Mouse (Mus musculus) hindlimb bud, embryonic 11.5 days (tissue): ENCODE measurements at regions not wholly inside any gene's neighbourhood (a gene's known extent, or its start where the extent isn't known, plus 50 kb on each side); places are given as distances from the start of the nearest gene placed in this dataset.
"Not testable (repeated sequence)": the region's sequence is repeated elsewhere in the genome, so short reads cannot be mapped to it uniquely, and the experiment has no call there.

Experiments
- DNase-seq: peaks from one replicate; pipeline ENCODE4 v3.0.0-alpha.2; 2012; ENCODE audit warnings: low read depth, low spot score; ENCODE audit errors: extremely low spot score

DNA sequence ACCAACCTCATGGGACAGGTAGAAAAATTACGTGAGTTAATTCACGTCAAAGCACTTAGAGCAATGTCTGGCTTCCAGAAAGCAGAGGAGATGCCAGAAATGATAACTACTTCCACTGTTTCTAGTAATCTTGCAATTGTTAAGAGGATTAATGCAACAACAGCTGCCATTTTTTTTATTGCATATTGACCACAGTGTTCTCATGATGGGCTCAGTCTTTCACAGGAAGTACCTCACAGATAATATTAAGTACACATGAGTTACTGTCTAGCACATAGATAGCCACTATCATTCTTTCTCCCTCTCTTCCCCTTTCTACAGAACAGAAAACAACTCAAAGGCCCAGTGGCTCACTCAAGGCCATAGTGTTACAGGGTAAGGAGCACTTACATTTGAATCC is 104.8 kb upstream of the Abca1 start:
- DNase-seq: no peak

DNA sequence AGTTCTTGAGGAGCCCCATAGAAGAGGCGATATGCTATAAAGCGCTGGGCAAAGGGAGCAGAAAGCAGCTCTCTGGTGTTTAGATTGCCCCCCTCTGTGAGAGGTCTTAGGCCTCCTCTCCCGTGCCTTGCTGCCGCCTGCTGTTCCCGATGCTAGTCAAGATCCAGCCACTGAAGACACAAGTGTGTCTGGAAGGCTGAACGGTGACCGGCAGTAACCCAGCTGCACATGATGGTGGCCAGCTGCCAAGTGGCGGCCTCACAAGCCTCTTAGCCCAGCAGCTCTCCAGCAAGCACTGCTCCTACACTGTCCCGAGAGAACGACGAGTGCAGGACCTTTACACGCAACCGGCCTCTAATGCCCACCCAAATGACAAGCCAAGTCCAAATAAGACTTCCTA is 104.1 kb upstream of the Abca1 start:
- DNase-seq: no peak

DNA sequence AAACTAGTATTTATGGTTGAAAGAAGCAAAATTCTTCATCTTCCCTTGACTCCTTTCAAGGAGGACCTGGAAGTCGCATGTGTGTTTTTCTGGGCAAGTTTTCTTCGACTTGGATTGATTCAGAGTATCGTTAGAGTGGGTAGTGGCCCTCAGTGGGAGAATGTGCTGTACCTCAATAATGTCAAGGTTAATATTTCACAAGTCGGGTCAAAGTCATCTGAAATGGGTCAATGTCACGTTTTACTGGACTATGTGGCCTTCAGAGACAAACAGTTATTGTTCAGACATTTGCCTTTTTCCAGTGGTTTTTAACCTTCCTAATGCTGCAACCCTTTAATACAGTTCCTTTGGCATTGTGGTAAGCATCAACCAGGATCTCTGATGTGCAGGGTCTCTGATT is 102.8 kb upstream of the Abca1 start:
- no peak for DNase-seq

DNA sequence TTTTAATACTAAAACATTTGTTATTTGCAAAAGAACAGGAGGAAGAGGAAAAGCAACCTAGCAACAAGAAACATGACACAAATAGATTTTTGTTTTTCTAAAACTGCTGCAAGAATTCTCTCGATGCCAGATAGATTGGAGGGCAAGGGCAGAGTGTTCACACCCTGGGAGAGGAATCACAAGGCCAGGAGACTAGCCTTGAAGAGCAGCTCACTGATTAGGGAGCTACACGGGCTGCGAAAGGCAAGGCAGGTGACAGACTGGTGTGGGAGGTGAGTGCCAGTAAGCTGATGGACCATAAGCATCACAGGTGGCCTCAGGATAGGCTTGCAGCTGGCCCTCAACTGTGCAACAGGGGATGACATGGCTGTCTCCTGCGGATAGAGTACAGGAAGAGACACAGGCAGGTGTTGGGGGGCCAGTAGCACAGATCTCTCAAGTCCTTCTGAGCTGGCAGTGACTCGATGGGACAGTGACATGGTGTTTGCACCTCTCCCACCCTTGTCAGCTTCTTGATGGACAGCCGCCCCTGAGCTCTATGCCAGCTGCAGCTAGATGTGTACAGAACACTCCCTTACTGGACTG is 102.0 kb upstream of the Abca1 start:
- DNase-seq: no peak

DNA sequence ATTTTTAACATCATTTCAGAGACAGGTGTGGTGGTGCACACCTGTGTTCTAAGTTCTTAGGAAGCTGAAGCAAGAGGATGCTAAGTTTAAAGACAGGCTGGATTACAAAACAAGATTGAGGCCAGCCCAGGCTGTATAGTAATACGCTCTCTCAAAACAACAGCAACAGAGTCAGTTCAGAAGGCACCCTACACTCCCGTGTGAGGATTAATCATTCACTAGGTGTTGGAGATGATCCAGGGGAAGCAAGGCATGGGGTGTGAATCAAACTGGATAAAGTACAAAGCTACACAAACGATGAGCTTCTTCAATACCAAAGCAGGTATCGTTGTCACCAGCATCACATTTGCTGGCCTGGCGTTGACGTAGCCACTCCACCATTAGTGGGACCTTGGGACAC is 99.3 kb upstream of the Abca1 start:
- no peak for DNase-seq

DNA sequence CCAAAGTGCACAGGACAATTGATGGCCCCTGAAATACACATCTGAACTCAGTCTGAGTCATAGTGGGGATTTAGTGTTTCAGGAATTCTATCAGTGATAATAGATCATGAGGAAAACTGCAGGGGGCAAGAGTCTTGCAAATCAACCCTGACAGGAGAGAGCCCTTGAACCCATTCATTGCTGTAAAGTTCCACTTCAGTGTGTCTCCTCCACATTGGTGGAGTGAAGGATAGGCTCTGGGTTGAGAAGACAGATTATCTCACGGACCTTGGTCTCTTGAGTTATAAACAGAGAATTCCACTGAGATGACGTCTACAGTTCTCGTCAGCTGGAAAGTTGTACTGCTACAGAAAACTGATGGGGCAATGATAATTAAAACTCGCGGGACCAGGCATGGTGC is 97.3 kb upstream of the Abca1 start:
- no peak for DNase-seq

DNA sequence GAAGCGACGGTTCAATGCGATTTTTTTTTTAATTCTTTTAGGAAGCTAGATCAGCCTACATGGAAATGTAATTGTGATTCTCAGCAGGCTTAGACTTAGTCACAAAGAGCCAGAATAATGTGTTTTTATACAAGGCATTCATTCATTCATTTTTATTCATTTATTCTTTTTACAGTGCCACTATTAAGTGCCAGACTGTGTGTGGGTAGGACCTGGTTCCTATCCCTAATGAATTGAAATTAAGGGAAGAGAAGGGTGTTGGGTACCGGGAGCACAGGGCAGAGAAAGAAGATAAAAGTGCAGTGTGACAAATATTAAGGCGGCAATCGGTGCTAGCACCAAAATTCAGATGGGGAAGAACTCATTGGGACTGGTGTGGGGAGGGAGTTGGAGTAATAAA is 94.8 kb upstream of the Abca1 start:
- no peak for DNase-seq

DNA sequence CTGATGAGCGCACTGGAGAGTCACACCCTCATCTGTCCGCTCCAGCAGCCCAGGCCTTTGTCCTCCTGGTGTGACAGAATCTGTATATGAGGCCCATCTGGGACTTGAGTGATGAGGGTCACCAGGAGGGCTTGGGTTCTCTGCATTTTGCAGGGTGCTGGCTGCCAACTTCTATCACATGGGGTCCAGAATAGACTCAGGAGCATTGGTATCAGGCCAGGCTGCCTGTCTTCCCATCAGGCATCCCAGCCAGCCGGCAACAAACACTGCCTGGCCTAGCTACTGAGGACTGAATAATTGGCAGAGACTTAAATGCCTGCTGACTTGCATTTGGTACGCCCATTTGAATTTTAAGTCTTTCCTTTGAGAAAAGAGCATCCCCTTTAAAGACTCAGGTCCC is 94.0 kb upstream of the Abca1 start:
- no peak for DNase-seq

DNA sequence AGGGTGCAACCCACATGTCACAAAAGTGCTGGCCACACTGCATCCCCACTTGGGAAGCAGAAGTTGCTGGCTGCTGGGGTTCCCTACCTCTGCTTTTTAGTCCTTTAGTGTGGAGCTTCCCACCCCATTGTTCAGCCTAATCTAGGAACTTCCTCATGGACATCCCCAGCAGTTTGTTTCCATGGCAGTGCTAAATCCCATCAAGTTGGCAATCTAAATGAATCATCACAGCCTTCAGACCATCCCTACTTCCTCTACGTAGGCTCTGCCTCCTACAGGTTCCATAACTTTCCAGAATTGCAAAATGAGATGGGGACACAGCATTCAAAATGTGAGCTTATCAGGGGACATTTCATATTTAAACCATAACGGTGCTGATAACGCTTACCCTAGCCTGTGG is 90.6 kb upstream of the Abca1 start:
- DNase-seq: no peak

DNA sequence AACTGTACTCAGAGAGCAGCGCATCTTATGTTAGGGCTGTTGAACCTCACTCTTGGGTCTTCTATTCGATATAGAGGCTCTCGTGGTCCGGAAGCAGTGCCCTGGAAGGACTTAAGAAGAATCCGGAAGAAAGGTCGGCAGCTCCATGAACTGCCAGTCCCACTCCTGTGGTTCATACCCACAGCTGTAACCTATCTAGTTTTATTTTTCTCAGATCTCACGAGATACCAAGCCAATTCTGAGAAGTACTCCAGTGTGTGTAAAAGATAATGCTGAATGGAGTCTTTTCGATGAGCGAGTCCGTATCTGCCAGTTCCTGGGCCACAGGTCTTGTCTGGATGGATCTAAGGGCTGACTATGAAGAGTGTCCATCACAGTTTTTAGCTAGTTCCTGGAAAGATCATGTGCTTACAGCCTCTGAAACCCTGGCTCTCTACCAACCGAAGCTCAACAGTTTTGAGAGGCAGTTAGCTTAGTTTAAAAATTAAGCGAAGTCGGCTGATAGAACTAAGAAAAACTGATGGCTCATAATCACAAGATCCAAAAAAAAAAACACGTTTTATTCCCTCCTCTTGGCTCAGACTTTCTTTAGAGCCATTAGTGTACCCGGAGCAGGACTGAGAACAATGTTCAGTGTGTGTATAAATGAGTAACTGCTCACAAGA is 86.5 kb upstream of the Abca1 start:
- DNase-seq: no peak

DNA sequence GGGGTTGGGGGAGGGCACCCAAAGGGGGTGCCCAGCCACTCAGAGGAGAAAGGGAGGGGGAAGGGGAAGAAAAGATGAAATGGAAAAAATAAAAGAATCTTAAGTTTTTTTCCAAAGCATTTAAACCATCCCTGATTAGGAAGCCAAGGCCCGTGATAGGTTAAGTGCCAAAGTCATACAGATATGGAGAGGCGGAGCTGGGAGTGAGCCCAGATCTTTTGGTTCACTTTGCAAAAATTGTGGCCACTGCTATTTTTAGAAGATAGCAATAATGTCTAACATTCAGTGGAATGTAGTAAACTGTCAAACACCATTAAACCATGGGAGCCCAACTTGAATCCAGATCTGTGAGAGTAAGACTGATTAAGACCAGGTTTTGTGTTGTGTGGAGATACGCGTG is 85.9 kb upstream of the Abca1 start:
- no peak for DNase-seq

DNA sequence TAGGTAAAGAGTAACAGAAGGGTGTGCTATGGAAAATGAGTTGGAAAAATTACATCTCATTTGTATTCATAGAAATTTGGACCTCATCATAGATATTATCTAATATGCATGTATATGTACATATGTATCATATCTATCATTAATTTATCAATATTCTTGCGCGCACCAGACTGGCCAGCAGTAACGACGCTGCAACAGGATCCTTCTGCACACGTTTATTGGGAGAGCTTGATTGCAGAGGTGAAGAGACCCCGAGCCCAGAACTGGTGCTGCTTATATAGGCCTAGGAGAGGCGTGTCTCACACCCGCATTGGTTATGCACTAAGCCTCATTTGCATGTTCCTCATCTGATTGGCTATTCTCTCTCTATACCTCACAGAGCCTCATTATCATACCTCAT is 83.8 kb upstream of the Abca1 start:
- DNase-seq: not testable (repeated sequence)

DNA sequence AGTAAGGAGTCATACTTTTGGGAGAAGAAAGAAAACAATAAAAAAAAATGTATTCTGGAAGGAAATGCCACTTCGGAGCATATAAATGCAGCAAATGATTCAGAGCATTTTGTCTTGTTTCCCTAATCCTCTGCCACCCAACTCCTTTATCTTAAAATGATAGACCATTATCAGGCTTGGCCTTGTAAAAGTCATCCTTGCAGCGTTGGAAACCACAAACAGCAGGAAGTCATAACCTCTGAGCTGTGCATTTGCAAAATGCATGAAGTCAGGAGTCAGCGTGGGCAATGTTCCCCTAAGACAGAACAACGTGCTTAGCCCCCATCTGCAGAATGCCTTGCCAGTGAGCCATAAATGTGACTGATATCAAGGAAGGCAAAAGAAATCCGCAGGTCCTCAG is 80.2 kb upstream of the Abca1 start:
- no peak for DNase-seq

DNA sequence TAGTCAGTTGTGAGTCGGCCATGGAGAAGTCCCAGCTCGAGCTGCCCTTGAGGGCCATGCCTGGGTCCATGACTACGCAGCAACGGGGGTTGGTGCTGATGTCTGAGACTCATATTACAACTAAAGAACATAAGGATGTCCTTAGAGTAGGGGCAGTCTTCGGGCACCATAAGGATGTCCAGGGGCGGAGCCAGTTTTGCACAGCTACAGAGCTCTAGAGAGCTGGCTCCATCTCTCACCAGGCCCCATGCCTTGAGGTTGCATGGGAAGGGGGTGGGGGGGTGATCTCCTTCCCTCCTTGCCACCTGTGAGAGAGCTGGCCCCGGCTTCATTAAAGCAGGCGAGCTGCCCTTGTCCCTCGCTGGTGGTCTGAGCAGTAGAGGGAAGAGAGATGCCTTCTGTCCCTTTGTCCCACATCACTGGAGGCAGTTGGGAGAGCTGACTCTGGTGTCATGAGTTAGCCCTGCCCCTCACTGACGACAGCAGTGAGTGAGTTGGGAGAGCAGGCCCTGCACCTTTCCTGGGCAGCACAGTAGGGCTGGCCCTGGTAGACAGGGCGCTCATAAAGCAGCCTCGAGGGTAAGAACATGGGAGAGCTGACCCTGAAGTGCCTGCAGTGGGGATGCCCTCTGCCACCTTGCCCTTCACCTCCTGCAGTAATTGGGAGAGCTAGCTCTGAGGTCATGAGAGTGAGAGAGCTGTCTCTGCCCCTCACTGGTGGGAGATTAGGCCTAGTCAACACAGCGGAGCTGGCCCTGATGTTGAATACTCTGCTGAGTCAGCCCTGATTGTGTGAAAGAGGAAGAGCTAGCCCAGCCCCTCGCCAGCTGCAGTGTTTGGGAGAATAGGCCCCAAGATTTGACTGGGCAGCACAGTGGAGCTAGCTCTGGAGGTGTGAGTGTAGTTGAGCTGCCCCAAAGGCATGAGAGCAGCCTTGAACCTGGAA is 78.9 kb upstream of the Abca1 start:
- no peak for DNase-seq

DNA sequence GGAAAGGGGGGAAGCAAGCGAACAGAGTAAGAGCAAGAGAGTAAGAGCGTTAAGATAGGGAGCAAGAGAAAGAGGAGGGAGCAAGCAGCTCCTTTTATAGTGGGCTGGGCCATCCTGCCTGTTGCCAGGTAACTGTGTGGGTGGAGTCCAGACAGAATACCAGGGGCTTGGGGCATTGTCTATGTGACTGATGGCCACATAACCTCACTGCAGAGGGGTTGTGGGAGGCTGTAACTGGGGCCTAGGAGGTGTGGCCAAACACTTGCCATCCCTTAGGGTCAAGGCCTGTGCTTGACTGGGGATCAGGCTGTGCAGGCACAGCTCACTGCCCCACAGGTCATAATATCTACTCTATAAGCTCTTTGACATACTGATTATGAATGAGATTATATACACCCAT is 76.2 kb upstream of the Abca1 start:
- no peak for DNase-seq

DNA sequence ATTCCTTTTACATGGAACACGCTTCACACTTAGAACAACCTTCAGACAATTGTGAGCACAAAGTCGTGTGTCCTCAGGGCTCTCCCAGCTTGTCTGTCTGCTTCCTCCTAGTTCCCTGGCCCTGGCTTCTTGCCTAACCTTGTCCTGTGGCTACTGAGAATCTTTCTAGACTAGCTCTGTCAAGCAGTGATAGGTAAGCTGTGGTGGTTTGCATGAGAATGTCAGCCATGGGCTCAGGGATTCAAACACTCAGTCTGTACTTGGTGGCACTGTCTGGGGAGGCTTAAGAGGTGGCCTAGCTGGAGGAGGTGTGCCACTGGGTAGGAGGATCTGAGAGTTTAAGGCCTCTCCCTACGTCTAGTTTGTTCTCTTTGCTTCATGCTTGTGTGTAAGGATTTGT is 72.7 kb upstream of the Abca1 start:
- no peak for DNase-seq

DNA sequence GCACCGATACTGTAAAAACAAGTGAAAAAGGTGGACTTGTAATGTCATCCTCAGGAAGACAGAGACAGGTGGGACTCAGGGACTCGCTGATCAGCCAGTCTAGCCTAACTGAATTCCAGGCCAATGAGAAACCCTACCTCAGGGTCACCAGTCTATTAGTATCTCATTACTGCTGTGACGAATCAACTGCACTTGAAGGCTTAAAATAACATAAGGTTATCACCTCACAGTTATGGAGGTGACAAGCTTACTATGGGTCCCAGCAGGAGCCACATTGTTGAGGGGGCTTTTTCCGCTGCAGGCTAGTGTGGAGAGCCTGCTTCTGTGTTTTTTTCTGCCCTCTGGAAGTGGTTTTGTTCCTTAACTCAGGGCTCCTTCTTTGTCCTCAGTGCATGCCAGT is 72.2 kb upstream of the Abca1 start:
- no peak for DNase-seq

DNA sequence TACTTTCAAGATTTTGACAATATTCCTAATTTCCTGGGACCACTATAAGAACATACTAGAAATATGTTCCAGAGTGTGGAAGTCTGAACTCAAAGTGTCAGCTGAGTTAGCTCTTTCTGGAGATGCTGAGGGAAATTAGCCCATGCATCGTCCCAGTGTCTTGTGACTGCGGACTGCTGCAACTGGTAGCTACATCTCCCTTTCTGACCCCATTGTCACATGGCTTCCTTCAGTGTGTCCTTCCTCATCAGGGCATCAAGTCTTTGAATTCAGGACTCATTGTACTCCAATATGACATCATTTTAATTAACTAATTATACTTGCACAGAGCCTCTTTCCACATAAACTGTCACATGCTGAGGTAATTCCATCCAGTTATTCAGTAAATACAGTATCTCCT is 71.4 kb upstream of the Abca1 start:
- no peak for DNase-seq

DNA sequence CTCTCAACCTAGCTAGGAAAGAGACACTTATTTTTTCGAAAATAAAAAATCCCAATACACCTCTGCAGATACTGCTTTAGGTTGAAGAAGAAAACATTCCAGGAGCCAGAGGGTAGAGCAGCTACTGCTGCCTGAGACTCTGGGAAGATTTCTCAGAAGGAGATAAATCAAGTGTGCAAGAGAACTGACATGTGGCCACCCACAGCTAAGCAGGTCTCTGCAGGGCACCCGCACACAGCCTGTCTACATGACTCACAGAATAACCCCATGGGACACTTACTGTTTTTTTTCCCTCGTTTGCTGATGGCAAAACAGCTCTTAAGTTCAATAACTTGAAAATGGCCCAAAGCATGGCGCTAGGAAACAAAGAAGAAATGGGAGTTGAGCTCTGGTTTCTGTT is 68.7 kb upstream of the Abca1 start:
- no peak for DNase-seq

DNA sequence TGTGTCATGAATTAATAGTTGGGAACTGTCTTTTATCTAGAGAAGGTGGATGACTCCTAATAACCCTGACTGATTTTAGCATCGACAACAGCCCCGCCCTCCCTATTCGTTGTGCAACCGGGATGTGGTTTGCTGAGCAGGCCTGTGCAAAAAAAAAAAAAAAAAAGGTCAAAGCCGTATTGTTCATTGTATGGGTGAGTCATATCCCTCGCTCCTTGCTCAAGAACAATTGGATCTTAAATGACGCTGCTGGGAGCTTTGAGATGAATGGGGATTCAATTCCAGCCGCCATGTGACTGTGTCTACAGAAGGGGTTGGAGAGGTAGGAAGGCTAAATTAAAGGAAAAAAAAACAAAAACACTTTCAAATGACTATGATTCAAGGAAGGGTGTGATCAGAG is 68.1 kb upstream of the Abca1 start:
- no peak for DNase-seq

DNA sequence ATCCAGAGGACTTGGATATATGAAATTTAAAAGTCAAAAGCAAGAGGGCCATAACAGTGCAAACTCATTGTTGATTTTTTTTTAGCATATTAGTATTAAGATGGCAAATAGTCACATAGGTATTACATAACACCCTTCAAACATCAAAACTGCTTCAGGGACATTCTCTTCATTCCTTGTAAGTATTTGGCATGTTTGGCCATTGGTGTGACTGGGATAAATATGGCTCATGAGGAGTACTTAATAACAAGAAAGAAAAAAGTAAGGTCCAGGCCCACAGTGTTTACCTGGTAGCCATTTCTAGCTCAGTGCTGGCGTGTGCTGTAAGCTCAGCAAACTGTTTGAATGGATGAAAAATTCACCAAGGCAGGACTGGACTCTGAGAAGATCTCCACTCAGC is 67.4 kb upstream of the Abca1 start:
- DNase-seq: no peak

DNA sequence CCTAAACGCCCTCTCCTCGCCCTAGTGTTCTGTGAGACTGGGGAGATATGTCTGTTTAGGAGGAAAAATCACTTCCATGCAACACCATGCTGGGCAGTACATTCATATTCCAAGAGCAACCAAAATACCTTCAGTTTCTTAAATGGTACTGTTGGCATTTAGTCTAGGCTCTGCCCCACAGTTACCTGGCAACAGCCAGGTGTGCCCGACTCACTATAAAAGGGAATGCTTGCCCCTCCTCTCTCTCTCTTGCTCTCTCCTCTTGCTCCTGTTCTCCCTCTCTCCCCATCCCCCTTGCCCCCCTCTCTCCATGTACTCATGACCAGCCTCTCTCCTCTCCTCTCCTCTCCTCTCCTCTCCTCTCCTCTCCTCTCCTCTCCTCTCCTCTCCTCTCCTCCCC is 66.7 kb upstream of the Abca1 start:
- DNase-seq: no peak
